27 mouse cellular contexts compared by ENCODE assay signal in the genomic region with DNA sequence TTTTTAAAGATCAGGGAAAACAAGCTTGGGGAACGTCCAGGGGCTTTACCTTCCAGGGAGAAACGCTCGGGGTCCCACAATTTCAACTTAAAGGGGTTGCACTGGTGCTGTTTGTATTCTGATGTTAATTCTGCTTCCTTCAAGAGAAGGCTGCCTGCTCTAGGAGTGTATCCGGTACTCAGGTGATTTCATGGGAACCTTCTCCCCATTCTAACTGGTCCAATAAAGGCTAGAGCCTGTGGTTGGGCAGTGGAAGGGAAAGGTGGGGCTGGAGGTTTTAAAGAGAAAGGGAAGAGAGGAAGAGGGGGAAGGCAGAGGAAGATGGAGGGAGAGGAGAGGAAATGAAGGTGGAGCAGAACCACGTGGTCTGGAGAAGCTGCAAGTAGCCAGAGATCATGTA. TPM values are rescaled to one million over a fixed set of nuclear protein-coding genes. Genes with fewer than 3 reads are reported as not detected.
"Had no signal": no experiment of that assay in that cellular context is flagged by ENCODE, and none has a peak within 500 bp of the region (broad histone marks: within the 10 kb centered on the region; RNA-seq: fewer than 3 reads in every experiment).

No protein-coding gene starts in this region.

RNA-seq across cellular contexts. Expression of a gene that starts 33.2 kb away (rescaled TPM):
- total RNA-seq: heart, postnatal 10 days; heart, postnatal 14 days; heart, postnatal 25 days; heart, postnatal 36 days; hematopoietic stem cell, adult 5-6 weeks; hindbrain, postnatal 0 days; layer of hippocampus, adult 18-20 months; layer of hippocampus, adult 2 months; layer of hippocampus, adult 8-10 months; layer of hippocampus, postnatal 10 days; layer of hippocampus, postnatal 14 days; layer of hippocampus, postnatal 25 days; layer of hippocampus, postnatal 36 days; left cerebral cortex, adult 18-20 months; left cerebral cortex, adult 2 months; left cerebral cortex, adult 8-10 months had no signal
- polyA plus RNA-seq: hindbrain, embryonic 10.5 days; hindbrain, embryonic 11.5 days; hindbrain, embryonic 12.5 days; hindbrain, embryonic 13.5 days; hindbrain, embryonic 14.5 days; hindbrain, embryonic 15.5 days; hindbrain, embryonic 16.5 days; hindbrain, postnatal 0 days; inflammation-experienced regulatory T-cells, adult 6 months; intestine, embryonic 14.5 days; kidney, embryonic 15.5 days; large intestine, adult 2 months had no signal
